Mouse (Mus musculus): Measurements from ENCODE around the gene AC131692.1. TPM values are rescaled to one million over a fixed set of nuclear protein-coding genes. Genes with fewer than 3 reads are reported as not detected.

AC131692.1 gene
- polyA plus RNA-seq, 1 experiment from 2014 or later, result 0.33 TPM

- DNase-seq (ENCODE audit: low read depth, low spot score) (peak; percentile 83), ATAC-seq (peak; percentile 44)
- no peaks in the 10 kb centered on the region for H3K27me3 ChIP-seq
- in situ Hi-C loops (cut with MboI; ENCODE audit: low pct_unique_long_range_greater_than_20kb), result no loop called here
- no peak for TF ChIP-seq CTCF (IDR thresholded peaks at IDR 0.05)
- POLR2A ChIA-PET, result interaction anchor here (0.7 kb wide), 1 partner anchor 28 kb away, joined by 3 read pairs; no protein-coding TSS in a partner anchor
- CTCF ChIA-PET, result interaction anchor here (1.5 kb wide), 1 partner anchor 18 kb away, joined by 5 read pairs; no protein-coding TSS in a partner anchor
Measured at GRCm38 (mm10) chr19:6084478-6085248, 9.6 kb upstream of the AC131692.1 start, which contains the start of the genes Zfpl1 and Cdca5. Zfpl1 (minus strand) TSS chr19:6084956. Cdca5 (plus strand) TSS chr19:6084983.

- no peak for TF ChIP-seq CTCF (IDR thresholded peaks at IDR 0.05)
- DNase-seq (ENCODE audit: low read depth, low spot score) (peak; percentile 20), ATAC-seq (peak; percentile 68)
- ChIA-PET POLR2A (no interaction called here), CTCF (interaction anchor here (1.5 kb wide), 1 partner anchor 18 kb away, joined by 5 read pairs; no protein-coding TSS in a partner anchor)
- no peaks in the 10 kb centered on the region for H3K27me3 ChIP-seq
- in situ Hi-C loops (cut with MboI; ENCODE audit: low pct_unique_long_range_greater_than_20kb), result no loop called here
Measured at GRCm38 (mm10) chr19:6085417-6085879, 8.8 kb upstream of the AC131692.1 start.

- ATAC-seq, result no peak
- in situ Hi-C loops (cut with MboI; ENCODE audit: low pct_unique_long_range_greater_than_20kb), result no loop called here
- no peak for TF ChIP-seq CTCF (IDR thresholded peaks at IDR 0.05)
- CTCF ChIA-PET, result no interaction called here
- no peaks in the 10 kb centered on the region for H3K27me3 ChIP-seq
- POLR2A ChIA-PET, result interaction anchor here (0.9 kb wide), 1 partner anchor 30 kb away, joined by 3 read pairs; no protein-coding TSS in a partner anchor
- no peak for DNase-seq (ENCODE audit: low read depth, low spot score)
Measured at GRCm38 (mm10) chr19:6088841-6089240, 5.4 kb upstream of the AC131692.1 start.

DNA sequence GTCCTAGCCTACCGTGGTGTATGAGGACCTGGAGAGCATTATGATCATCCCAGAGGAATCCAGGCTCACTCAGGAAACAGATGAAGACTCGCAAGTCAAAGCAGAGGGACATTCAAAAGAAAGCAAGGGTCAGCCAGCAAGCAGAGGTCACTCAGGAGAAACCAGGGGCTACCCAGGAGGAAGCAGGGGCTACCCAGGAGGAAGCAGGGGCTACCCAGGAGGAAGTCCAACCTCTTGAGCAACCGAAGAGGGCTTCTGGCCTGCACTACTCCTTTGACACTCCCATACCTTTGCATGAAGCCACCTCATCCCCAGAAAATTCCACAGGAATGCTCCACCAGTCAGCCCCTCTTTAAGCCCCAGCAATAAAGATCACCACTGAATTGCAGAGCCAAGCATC is 3.6 kb downstream of the AC131692.1 start:
- no peak for TF ChIP-seq CTCF (IDR thresholded peaks at IDR 0.05)
- ATAC-seq, result no peak
- no peak for DNase-seq (ENCODE audit: low read depth, low spot score)
- no peaks in the 10 kb centered on the region for H3K27me3 ChIP-seq
- CTCF ChIA-PET, result no interaction called here
- POLR2A ChIA-PET, result interaction anchor here (0.7 kb wide), 1 partner anchor 37 kb away, joined by 3 read pairs; no protein-coding TSS in a partner anchor
- in situ Hi-C loops (cut with MboI; ENCODE audit: low pct_unique_long_range_greater_than_20kb), result no loop called here

- ChIA-PET POLR2A (no interaction called here), CTCF (no interaction called here)
- in situ Hi-C loops (cut with MboI; ENCODE audit: low pct_unique_long_range_greater_than_20kb), result no loop called here
- H3K27me3 ChIP-seq, result no peaks in the 10 kb centered on the region
- no peak for DNase-seq (ENCODE audit: low read depth, low spot score)
- no peak for TF ChIP-seq CTCF (IDR thresholded peaks at IDR 0.05)
- no peak for ATAC-seq
Measured at GRCm38 (mm10) chr19:6101186-6101585, 7.0 kb downstream of the AC131692.1 start.

- ATAC-seq, result no peak
- H3K27me3 ChIP-seq, result no peaks in the 10 kb centered on the region
- CTCF ChIA-PET, result interaction anchor here (1.1 to 1.3 kb wide), 2 partner anchors 11 to 127 kb away, joined by 3 to 4 read pairs; no protein-coding TSS in a partner anchor
- no peak for TF ChIP-seq CTCF (IDR thresholded peaks at IDR 0.05)
- POLR2A ChIA-PET, result no interaction called here
- DNase-seq (ENCODE audit: low read depth, low spot score), result no peak
- in situ Hi-C loops (cut with MboI; ENCODE audit: low pct_unique_long_range_greater_than_20kb), result no loop called here
Measured at GRCm38 (mm10) chr19:6102169-6102853, 8.1 kb downstream of the AC131692.1 start.

- CTCF ChIA-PET, result interaction anchor here (1.1 kb wide), 1 partner anchor 9 kb away, joined by 4 read pairs; no protein-coding TSS in a partner anchor
- TF ChIP-seq CTCF (IDR thresholded peaks at IDR 0.05), result no peak
- no peaks in the 10 kb centered on the region for H3K27me3 ChIP-seq
- in situ Hi-C loops (cut with MboI; ENCODE audit: low pct_unique_long_range_greater_than_20kb), result no loop called here
- no peak for ATAC-seq
- POLR2A ChIA-PET, result no interaction called here
- no peak for DNase-seq (ENCODE audit: low read depth, low spot score)
Measured at GRCm38 (mm10) chr19:6104476-6104875, 10.3 kb downstream of the AC131692.1 start.

GRCm38 (mm10) chr19:6105586-6105985 is 11.4 kb downstream of the AC131692.1 start, which contains the start of gene Naaladl1:
Naaladl1 (plus strand) TSS chr19:6105782.
- CTCF ChIA-PET, result interaction anchor here (0.6 kb wide), 1 partner anchor 10 kb away, joined by 3 read pairs; no protein-coding TSS in a partner anchor
- H3K27me3 ChIP-seq, result no peaks in the 10 kb centered on the region
- in situ Hi-C loops (cut with MboI; ENCODE audit: low pct_unique_long_range_greater_than_20kb), result no loop called here
- TF ChIP-seq CTCF (IDR thresholded peaks at IDR 0.05), result no peak
- ATAC-seq (no peak), DNase-seq (ENCODE audit: low read depth, low spot score) (no peak)
- POLR2A ChIA-PET, result no interaction called here

DNA sequence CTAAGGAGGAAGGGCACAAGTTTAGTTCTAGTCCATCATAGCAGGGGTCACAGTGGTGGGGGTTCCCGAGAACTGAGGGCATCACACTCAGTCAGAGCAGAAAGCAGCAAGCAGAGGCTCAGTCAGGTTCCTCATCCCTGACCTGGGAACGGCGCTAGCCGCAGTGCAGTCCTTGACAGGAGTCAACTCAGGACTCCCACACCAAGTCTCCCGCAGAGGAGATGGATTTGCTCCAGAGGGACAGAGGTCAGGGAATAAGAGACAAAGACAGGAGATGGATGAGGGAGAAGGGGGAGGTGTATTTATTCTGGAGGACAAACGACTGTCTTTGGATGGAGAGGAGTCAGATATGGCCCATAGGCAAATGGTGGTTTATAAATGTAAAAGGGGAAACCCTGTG is 18.9 kb downstream of the AC131692.1 start:
- no peak for TF ChIP-seq CTCF (IDR thresholded peaks at IDR 0.05)

GRCm38 (mm10) chr19:6116113-6116850 is 22.1 kb downstream of the AC131692.1 start:
- ATAC-seq (no peak), DNase-seq (ENCODE audit: low read depth, low spot score) (no peak)
- H3K27me3 ChIP-seq, result no peaks in the 10 kb centered on the region
- in situ Hi-C loops (cut with MboI; ENCODE audit: low pct_unique_long_range_greater_than_20kb), result no loop called here
- CTCF ChIA-PET, result interaction anchor here (0.6 to 2.3 kb wide), 2 partner anchors 10 to 49 kb away, joined by 3 to 7 read pairs; no protein-coding TSS in a partner anchor
- no peak for TF ChIP-seq CTCF (IDR thresholded peaks at IDR 0.05)
- POLR2A ChIA-PET, result interaction anchor here (1.0 kb wide), 1 partner anchor 247 kb away, joined by 4 read pairs; no protein-coding TSS in a partner anchor

More for the DNA sequence above, 18.9 kb downstream of the AC131692.1 start:
- ChIA-PET POLR2A (no interaction called here), CTCF (no interaction called here)
- DNase-seq (ENCODE audit: low read depth, low spot score) (no peak), ATAC-seq (no peak)
- no peaks in the 10 kb centered on the region for H3K27me3 ChIP-seq
- in situ Hi-C loops (cut with MboI; ENCODE audit: low pct_unique_long_range_greater_than_20kb), result no loop called here

Measured in Patski (cell line).